Mouse (Mus musculus): Measurements from ENCODE around the gene Foxl1. TPM values are rescaled to one million over a fixed set of nuclear protein-coding genes. Genes with fewer than 3 reads are reported as not detected.

The Foxl1 gene
- total RNA-seq, 2 experiments from 2014 or later = 0.16 TPM; not detected in 1

- peak; percentile 77 to 90 for DNase-seq (ENCODE audit: low spot score in 2 of 2)
Measured at GRCm38 (mm10) chr8:121092627-121093026, 35.1 kb upstream of the Foxl1 start.

GRCm38 (mm10) chr8:121093496-121093895, 34.2 kb upstream of the Foxl1 start:
- DNase-seq (ENCODE audit: low spot score in 2 of 2) = no peak

GRCm38 (mm10) chr8:121104049-121104818, 23.5 kb upstream of the Foxl1 start:
- DNase-seq (ENCODE audit: low spot score in 2 of 2) = peak; percentile 67 to 79

GRCm38 (mm10) chr8:121107668-121108656, 19.8 kb upstream of the Foxl1 start, which contains the start of gene Mthfsd:
Gene Mthfsd, minus strand, starts transcription at chr8:121108392.
- DNase-seq (ENCODE audit: low spot score in 2 of 2) = peak; percentile 99 to 100

GRCm38 (mm10) chr8:121108657-121109056, 19.1 kb upstream of the Foxl1 start:
- no peak for DNase-seq (ENCODE audit: low spot score in 2 of 2)

- no peak for DNase-seq (ENCODE audit: low spot score in 2 of 2)
Measured at GRCm38 (mm10) chr8:121111145-121111907, 16.4 kb upstream of the Foxl1 start.

- peak; percentile 97 to 99 for DNase-seq (ENCODE audit: low spot score in 2 of 2)
Measured at GRCm38 (mm10) chr8:121113261-121113660, 14.5 kb upstream of the Foxl1 start.

GRCm38 (mm10) chr8:121115136-121115535, 12.6 kb upstream of the Foxl1 start:
- no peak for DNase-seq (ENCODE audit: low spot score in 2 of 2)

- DNase-seq (ENCODE audit: low spot score in 2 of 2) = peak; percentile 35 to 40
Measured at GRCm38 (mm10) chr8:121115948-121116347, 11.8 kb upstream of the Foxl1 start, which contains the start of gene Foxc2. Gene Foxc2, plus strand, starts transcription at chr8:121116171.

GRCm38 (mm10) chr8:121116591-121117185, 11.1 kb upstream of the Foxl1 start:
- DNase-seq (ENCODE audit: low spot score in 2 of 2) = no peak

GRCm38 (mm10) chr8:121117186-121117651, 10.5 kb upstream of the Foxl1 start:
- DNase-seq (ENCODE audit: low spot score in 2 of 2) = no peak

- no peak for DNase-seq (ENCODE audit: low spot score in 2 of 2)
Measured at GRCm38 (mm10) chr8:121117906-121118305, 9.8 kb upstream of the Foxl1 start.

- DNase-seq (ENCODE audit: low spot score in 2 of 2) = no peak
Measured at GRCm38 (mm10) chr8:121118634-121119420, 8.9 kb upstream of the Foxl1 start.

- DNase-seq (ENCODE audit: low spot score in 2 of 2) = no peak
Measured at GRCm38 (mm10) chr8:121119635-121120455, 7.9 kb upstream of the Foxl1 start.

GRCm38 (mm10) chr8:121120456-121121419, 7.0 kb upstream of the Foxl1 start:
- no peak for DNase-seq (ENCODE audit: low spot score in 2 of 2)

- no peak for DNase-seq (ENCODE audit: low spot score in 2 of 2)
Measured at GRCm38 (mm10) chr8:121121704-121122103, 6.0 kb upstream of the Foxl1 start.

GRCm38 (mm10) chr8:121122368-121122767, 5.4 kb upstream of the Foxl1 start:
- no peak for DNase-seq (ENCODE audit: low spot score in 2 of 2)

GRCm38 (mm10) chr8:121123113-121123512, 4.6 kb upstream of the Foxl1 start:
- no peak for DNase-seq (ENCODE audit: low spot score in 2 of 2)

All from left cerebral cortex, adult 18-20 months (tissue).